Mouse (Mus musculus): ENCODE measurements at regions not wholly inside any gene's neighbourhood (a gene's known extent, or its start where the extent isn't known, plus 50 kb on each side); places are given as distances from the start of the nearest gene placed in this dataset.

DNA sequence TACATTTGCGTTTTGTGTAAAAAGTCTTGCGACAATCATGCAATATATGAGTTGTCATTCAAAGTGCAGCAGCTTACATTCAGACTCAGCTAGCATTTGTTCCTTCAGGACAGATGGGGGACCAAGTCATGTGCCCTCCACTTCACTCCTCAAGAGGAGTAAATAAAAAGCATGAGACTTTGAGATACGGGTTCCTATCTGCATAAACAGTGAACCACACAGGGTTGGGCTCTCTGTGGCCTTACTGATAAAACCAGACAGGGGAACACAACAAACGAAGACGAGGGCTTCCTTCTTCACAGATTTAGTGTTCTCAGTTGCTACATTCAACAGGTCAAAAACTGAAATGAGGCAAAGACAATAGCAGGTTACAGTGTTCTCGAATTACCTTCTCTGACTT lies 283.1 kb upstream of the Irx4 start:
- TF ChIP-seq MAFK (IDR thresholded peaks at IDR 0.05; ENCODE audit: insufficient replicate concordance, low read length) (no peak), SIN3A (IDR thresholded peaks at IDR 0.05; ENCODE audit: low read length) (no peak), POLR2A (IDR thresholded peaks at IDR 0.05; ENCODE audit: low read depth, low read length) (no peak), EP300 (IDR thresholded peaks at IDR 0.05; ENCODE audit: low read length) (no peak), CTCF (conservative IDR thresholded peaks at IDR 0.05 in 1 of 2, IDR thresholded peaks at IDR 0.05 in 1 of 2; ENCODE audit: low read depth in 2 of 2, low read length in 2 of 2) (no peak)

All from CH12.LX (cell line).